ENCODE assay signal across 9 mouse cellular contexts in genomic region chr14:30650969-30651368, GRCm38 (mm10). TPM values are rescaled to one million over a fixed set of nuclear protein-coding genes. Genes with fewer than 3 reads are reported as not detected.
A peak's percentile ranks its signal among the peaks of the same experiment; 100 is the strongest.
DNase-seq lines count a peak whose midpoint lies in the region; ATAC-seq and TF ChIP-seq lines count a peak whose summit lies in the region.
"Had no signal": no experiment of that assay in that cellular context is flagged by ENCODE, and none has a peak within 500 bp of the region (broad histone marks: within the 10 kb centered on the region; RNA-seq: fewer than 3 reads in every experiment).

No protein-coding gene starts in this region.

- no peaks in the 10 kb centered on the region; the same call in none of the 2 replicates for H3K4me1 ChIP-seq in bone marrow, adult 2 months (ENCODE audit: control insufficient read depth, insufficient read depth, low read length)
- H3K4me1 ChIP-seq in intestine, embryonic 16.5 days (ENCODE audit: control insufficient read depth, insufficient read depth, low read length): peaks cover 5% of the 10 kb centered on the region
- H3K4me1 ChIP-seq in liver, postnatal 0 days (ENCODE audit: insufficient read depth): peaks cover 13% of the 10 kb centered on the region; the same call in 1 of the 2 replicates
- peaks cover 5% of the 10 kb centered on the region; the same call in 1 of the 2 replicates for H3K4me1 ChIP-seq in stomach, embryonic 15.5 days

- no peaks in the 10 kb centered on the region for H3K36me3 ChIP-seq in intestine, embryonic 16.5 days (ENCODE audit: control insufficient read depth, insufficient read depth, low read length)
- H3K36me3 ChIP-seq in liver, postnatal 0 days (replicated peaks; ENCODE audit: insufficient read depth, low read length): no peaks in the 10 kb centered on the region
- H3K36me3 ChIP-seq in stomach, embryonic 15.5 days: no peaks in the 10 kb centered on the region
- H3K36me3 ChIP-seq: embryonic facial prominence, embryonic 12.5 days had no signal

- H3K27me3 ChIP-seq in intestine, embryonic 16.5 days (replicated peaks; ENCODE audit: control insufficient read depth, insufficient read depth, low read length): no peaks in the 10 kb centered on the region
- H3K27me3 ChIP-seq in liver, postnatal 0 days (ENCODE audit: insufficient read depth, low read length): no peaks in the 10 kb centered on the region
- H3K27me3 ChIP-seq in stomach, embryonic 15.5 days (replicated peaks): no peaks in the 10 kb centered on the region
- H3K27me3 ChIP-seq: embryonic facial prominence, embryonic 12.5 days had no signal

- no peak overlapping the region for H3K9ac ChIP-seq in intestine, embryonic 16.5 days (ENCODE audit: low read depth, low read length)
- no peak overlapping the region for H3K9ac ChIP-seq in liver, postnatal 0 days (replicated peaks)
- no peak overlapping the region for H3K9ac ChIP-seq in stomach, embryonic 15.5 days
- H3K9ac ChIP-seq: embryonic facial prominence, embryonic 12.5 days had no signal

- TF ChIP-seq EP300 in liver, postnatal 0 days (IDR thresholded peaks at IDR 0.05; ENCODE audit: low read depth): no peak

- ATAC-seq in intestine, embryonic 16.5 days: peak; percentile 56
- peak; percentile 22; the same call in 1 of the 2 replicates for ATAC-seq in liver, postnatal 0 days
- peak; percentile 74 for ATAC-seq in stomach, embryonic 15.5 days (ENCODE audit: insufficient read depth, low FRiP score, low read depth)

- H3K4me3 ChIP-seq in bone marrow, adult 2 months (replicated peaks; ENCODE audit: control insufficient read depth, low read depth, low read length): no peak overlapping the region
- H3K4me3 ChIP-seq in gastrocnemius, adult 2 months: no peak overlapping the region
- H3K4me3 ChIP-seq in intestine, embryonic 16.5 days (ENCODE audit: low read length): no peak overlapping the region
- H3K4me3 ChIP-seq in liver, postnatal 0 days (ENCODE audit: low read depth, low read length): no peak overlapping the region
- no peak overlapping the region for H3K4me3 ChIP-seq in stomach, embryonic 15.5 days (replicated peaks)
- H3K4me3 ChIP-seq: embryonic facial prominence, embryonic 12.5 days; myocyte had no signal

- intact Hi-C loops in gastrocnemius, adult 2 months (cut with DNase I): loop anchor here (1.0 to 5.0 kb wide), 2 partner anchors 58 to 66 kb away; no protein-coding TSS in a partner anchor

- TF ChIP-seq CTCF in bone marrow, adult 2 months (IDR thresholded peaks at IDR 0.05; ENCODE audit: control insufficient read depth, insufficient read depth, low read length): peak; percentile 82
- TF ChIP-seq CTCF in gastrocnemius, adult 2 months (IDR thresholded peaks at IDR 0.05): peak; percentile 76
- peak; percentile 64 for TF ChIP-seq CTCF in liver, postnatal 0 days (IDR thresholded peaks at IDR 0.05; ENCODE audit: low read depth)

- H3K4me2 ChIP-seq in intestine, embryonic 16.5 days (ENCODE audit: low read depth, low read length): no peak overlapping the region
- H3K4me2 ChIP-seq in liver, postnatal 0 days (ENCODE audit: low read depth, low read length): no peak overlapping the region
- no peak overlapping the region for H3K4me2 ChIP-seq in stomach, embryonic 15.5 days
- H3K4me2 ChIP-seq: embryonic facial prominence, embryonic 12.5 days had no signal

- H3K9me3 ChIP-seq in intestine, embryonic 16.5 days (ENCODE audit: control insufficient read depth, low read length): no peaks in the 10 kb centered on the region
- H3K9me3 ChIP-seq in liver, postnatal 0 days (ENCODE audit: low read length): no peaks in the 10 kb centered on the region
- no peaks in the 10 kb centered on the region for H3K9me3 ChIP-seq in stomach, embryonic 15.5 days
- H3K9me3 ChIP-seq: embryonic facial prominence, embryonic 12.5 days had no signal

- no peak for TF ChIP-seq POLR2A in bone marrow, adult 2 months (IDR thresholded peaks at IDR 0.05; ENCODE audit: borderline replicate concordance, control insufficient read depth, low read depth, low read length)

- DNase-seq in right cerebral cortex, adult 18-20 months: peak; percentile 35
- no peak for DNase-seq in right cerebral cortex, adult 2 months (ENCODE audit: low spot score in 2 of 2)
- DNase-seq in gastrocnemius, adult 2 months: peak; percentile 92
- DNase-seq in liver, postnatal 0 days: peak; percentile 36

- no peak overlapping the region for H3K27ac ChIP-seq in bone marrow, adult 2 months (ENCODE audit: control insufficient read depth, insufficient read depth, low read depth, low read length, poor library complexity)
- H3K27ac ChIP-seq in gastrocnemius, adult 2 months: peak overlapping the region; percentile 70
- no peak overlapping the region for H3K27ac ChIP-seq in intestine, embryonic 16.5 days (ENCODE audit: low read length)
- no peak overlapping the region for H3K27ac ChIP-seq in liver, postnatal 0 days (ENCODE audit: low read depth)
- no peak overlapping the region for H3K27ac ChIP-seq in stomach, embryonic 15.5 days
- H3K27ac ChIP-seq: embryonic facial prominence, embryonic 12.5 days had no signal

- WGBS in bone marrow, adult 2 months: 11% methylated on average over 4 of the region's 4 CpGs
- 14% methylated on average over 4 of the region's 4 CpGs for WGBS in intestine, embryonic 16.5 days
- 25% methylated on average over 4 of the region's 4 CpGs for WGBS in liver, postnatal 0 days (ENCODE audit: insufficient replicate concordance)
- WGBS in stomach, embryonic 15.5 days: 18% methylated on average over 4 of the region's 4 CpGs

RNA-seq across cellular contexts. Expression of gene Rft1, which starts 3.2 kb away (rescaled TPM):
- polyA plus RNA-seq in bone marrow, adult 2 months (2011; ENCODE audit: insufficient read depth, insufficient read length, low replicate concordance, missing spikeins): 3.1 and 4.9 TPM in 2 replicates
- 1 to 10 TPM; 4.9 to 5.5 TPM for total RNA-seq in gastrocnemius, adult 2 months (2021)
- polyA plus RNA-seq in intestine, embryonic 16.5 days (2015; fragmentation: Nextera tagmentation; extraction: Ambion mirVana): 13.3 and 14.7 TPM in 2 replicates
- 6.6 and 7.0 TPM in 2 replicates for polyA plus RNA-seq in liver, postnatal 0 days (2015; fragmentation: Nextera tagmentation; extraction: Ambion mirVana)
- polyA plus RNA-seq in stomach, embryonic 15.5 days (2015; fragmentation: Nextera tagmentation; extraction: Ambion mirVana): 14.7 and 17.3 TPM in 2 replicates

RNA-seq across cellular contexts. Expression of gene Prkcd, which starts 25.0 kb away (rescaled TPM):
- 67.1 and 177 TPM in 2 replicates for polyA plus RNA-seq in bone marrow, adult 2 months (2011; ENCODE audit: insufficient read depth, insufficient read length, low replicate concordance, missing spikeins)
- total RNA-seq in gastrocnemius, adult 2 months (2021): 10 to 100 TPM in 1 of 2 experiments, 1 to 10 TPM in 1; 5.6 to 14.8 TPM
- polyA plus RNA-seq in intestine, embryonic 16.5 days (2015; fragmentation: Nextera tagmentation; extraction: Ambion mirVana): 52.1 and 56.5 TPM in 2 replicates
- 16.7 and 17.8 TPM in 2 replicates for polyA plus RNA-seq in liver, postnatal 0 days (2015; fragmentation: Nextera tagmentation; extraction: Ambion mirVana)
- 56.2 and 59.1 TPM in 2 replicates for polyA plus RNA-seq in stomach, embryonic 15.5 days (2015; fragmentation: Nextera tagmentation; extraction: Ambion mirVana)

Comparison
In these comparisons a context has a peak if more than half of its experiments do, and no peak if none do; other contexts are left out.
1. DNase-seq: peak in right cerebral cortex, adult 18-20 months (single experiment), gastrocnemius, adult 2 months (single experiment) and liver, postnatal 0 days (single experiment); none in right cerebral cortex, adult 2 months (0 of 2).
2. ATAC-seq: peak in every context shown above with its lines; median percentile 74 in stomach, embryonic 15.5 days; 56 in intestine, embryonic 16.5 days; 22 in liver, postnatal 0 days.
3. Peak in every context shown above with its lines, with median percentiles within 50 percentile points of each other: CTCF ChIP-seq.